Mouse (Mus musculus): ENCODE measurements around the gene Ift88.

Gene Ift88

GRCm38 (mm10) chr14:57423432-57424211 lies at the start of gene Ift88:
Gene Ift88 (plus strand): TSS chr14:57424062.
- peak; percentile 98 for DNase-seq (ENCODE audit: low read depth, low spot score)

GRCm38 (mm10) chr14:57375205-57375604 lies 48.7 kb upstream of the Ift88 start:
- DNase-seq (ENCODE audit: low read depth, low spot score): no peak

- DNase-seq (ENCODE audit: low read depth, low spot score): no peak
Observed at GRCm38 (mm10) chr14:57376016-57376415, 47.8 kb upstream of the Ift88 start.

- DNase-seq (ENCODE audit: low read depth, low spot score): no peak
Observed at GRCm38 (mm10) chr14:57376956-57377355, 46.9 kb upstream of the Ift88 start.

- no peak for DNase-seq (ENCODE audit: low read depth, low spot score)
Observed at GRCm38 (mm10) chr14:57377531-57377930, 46.3 kb upstream of the Ift88 start.

- DNase-seq (ENCODE audit: low read depth, low spot score): no peak
Observed at GRCm38 (mm10) chr14:57385667-57386066, 38.2 kb upstream of the Ift88 start.

GRCm38 (mm10) chr14:57386758-57387561 lies 36.9 kb upstream of the Ift88 start:
- peak; percentile 31 for DNase-seq (ENCODE audit: low read depth, low spot score)

GRCm38 (mm10) chr14:57391621-57392020 lies 32.2 kb upstream of the Ift88 start:
- no peak for DNase-seq (ENCODE audit: low read depth, low spot score)

GRCm38 (mm10) chr14:57392278-57392677 lies 31.6 kb upstream of the Ift88 start:
- no peak for DNase-seq (ENCODE audit: low read depth, low spot score)

- no peak for DNase-seq (ENCODE audit: low read depth, low spot score)
Observed at GRCm38 (mm10) chr14:57395470-57395869, 28.4 kb upstream of the Ift88 start.

- no peak for DNase-seq (ENCODE audit: low read depth, low spot score)
Observed at GRCm38 (mm10) chr14:57397221-57397620, 26.6 kb upstream of the Ift88 start.

- DNase-seq (ENCODE audit: low read depth, low spot score): peak; percentile 98
Observed at GRCm38 (mm10) chr14:57398065-57398757, 25.7 kb upstream of the Ift88 start, which contains the start of gene Cryl1. Gene Cryl1 (minus strand): TSS chr14:57398529.

GRCm38 (mm10) chr14:57398813-57399427 lies 24.9 kb upstream of the Ift88 start:
- peak; percentile 67 for DNase-seq (ENCODE audit: low read depth, low spot score)

- DNase-seq (ENCODE audit: low read depth, low spot score): no peak
Observed at GRCm38 (mm10) chr14:57402815-57403214, 21.0 kb upstream of the Ift88 start.

GRCm38 (mm10) chr14:57407039-57407987 lies 16.5 kb upstream of the Ift88 start:
- DNase-seq (ENCODE audit: low read depth, low spot score): peak; percentile 40

- no peak for DNase-seq (ENCODE audit: low read depth, low spot score)
Observed at GRCm38 (mm10) chr14:57408100-57408499, 15.8 kb upstream of the Ift88 start.

GRCm38 (mm10) chr14:57409106-57409505 lies 14.8 kb upstream of the Ift88 start:
- peak; percentile 31 for DNase-seq (ENCODE audit: low read depth, low spot score)

GRCm38 (mm10) chr14:57412166-57412565 lies 11.7 kb upstream of the Ift88 start:
- peak; percentile 83 for DNase-seq (ENCODE audit: low read depth, low spot score)

- no peak for DNase-seq (ENCODE audit: low read depth, low spot score)
Observed at GRCm38 (mm10) chr14:57417187-57417586, 6.7 kb upstream of the Ift88 start.

GRCm38 (mm10) chr14:57424212-57424561 lies 325 bp downstream of the Ift88 start:
- DNase-seq (ENCODE audit: low read depth, low spot score): no peak

GRCm38 (mm10) chr14:57430451-57430850 lies 6.6 kb downstream of the Ift88 start:
- DNase-seq (ENCODE audit: low read depth, low spot score): no peak

All from brain, adult 2 months (tissue).